Mouse (Mus musculus): ENCODE measurements around the gene Cd300lf.
A peak's percentile ranks its signal among the peaks of the same experiment; 100 is the strongest.

Cd300lf gene

GRCm38 (mm10) chr11:115133800-115134199 is at the start of gene Cd300lf:
Gene Cd300lf, minus strand, starts transcription at chr11:115133992.
- DNase-seq: peak; percentile 64

GRCm38 (mm10) chr11:115181913-115182638 is 48.3 kb upstream of the Cd300lf start:
- peak; percentile 89 for DNase-seq

DNA sequence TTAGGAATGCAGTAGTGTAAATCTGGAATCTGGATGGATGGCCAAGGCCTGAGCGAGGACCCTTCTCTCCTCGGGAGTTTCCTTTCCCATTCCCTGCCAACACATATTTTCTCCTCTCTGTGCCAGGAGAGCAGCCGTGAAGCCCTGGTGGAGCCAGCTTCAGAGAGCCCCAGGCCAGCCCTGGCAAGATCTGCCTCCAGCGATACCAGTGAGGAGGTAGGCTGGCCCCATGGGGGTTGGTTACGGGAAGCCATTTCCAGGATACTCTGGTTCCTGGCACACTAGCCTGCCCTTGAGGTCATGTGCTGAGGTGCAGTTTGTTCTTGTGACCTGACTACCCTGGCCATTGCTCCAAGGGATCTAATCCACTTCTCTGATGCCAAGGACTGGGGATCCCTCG is 46.1 kb upstream of the Cd300lf start:
- DNase-seq: no peak

DNA sequence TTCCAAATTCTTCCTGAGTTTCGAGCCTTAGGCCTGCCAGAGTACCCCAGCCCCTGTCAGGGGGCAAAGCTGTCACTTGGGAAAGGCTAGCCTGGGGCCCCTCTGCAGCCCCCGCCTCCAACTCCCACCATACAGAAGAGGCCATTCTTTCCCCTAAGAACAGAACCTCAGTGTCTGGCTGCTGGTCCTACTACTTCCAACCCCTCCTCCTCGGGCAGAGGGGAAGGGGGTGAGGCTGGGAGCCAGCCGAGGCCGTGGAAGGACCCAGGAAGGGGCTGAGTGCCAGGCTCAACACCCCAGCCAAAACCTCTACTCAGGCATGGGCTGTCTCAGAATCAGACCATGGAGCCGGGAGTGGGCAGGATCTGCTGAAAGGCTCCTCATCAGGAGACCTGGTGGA is 45.4 kb upstream of the Cd300lf start:
- DNase-seq: no peak

GRCm38 (mm10) chr11:115178766-115179165 is 45.0 kb upstream of the Cd300lf start:
- no peak for DNase-seq

- no peak for DNase-seq
Measured at GRCm38 (mm10) chr11:115177559-115178195, 43.9 kb upstream of the Cd300lf start.

GRCm38 (mm10) chr11:115176399-115177190 is 42.8 kb upstream of the Cd300lf start:
- DNase-seq: no peak

GRCm38 (mm10) chr11:115173549-115174339 is 40.0 kb upstream of the Cd300lf start:
- DNase-seq: peak; percentile 70

DNA sequence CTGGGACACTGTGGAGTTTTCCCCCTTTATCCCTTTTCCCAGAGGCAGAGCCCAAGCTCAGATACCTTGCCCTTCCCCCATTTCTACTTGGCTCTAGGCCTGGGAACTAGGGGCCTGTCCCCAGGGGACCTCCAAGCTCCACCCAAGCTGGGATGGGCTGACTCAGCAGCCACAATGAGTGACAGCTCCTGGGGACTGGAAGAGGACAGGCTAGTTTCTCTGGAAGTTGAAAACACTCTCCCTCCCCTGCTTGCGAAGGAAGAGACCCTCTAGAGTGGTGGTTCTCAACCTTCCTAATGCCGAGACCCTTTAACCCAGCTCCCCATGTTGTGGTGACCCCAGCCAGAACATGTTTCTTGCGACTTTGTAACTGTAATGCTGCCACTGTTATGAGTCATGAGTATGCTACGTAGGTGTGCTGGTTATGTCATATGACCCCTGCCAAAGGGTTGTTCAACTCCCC is 39.1 kb upstream of the Cd300lf start:
- peak; percentile 59 for DNase-seq

- no peak for DNase-seq
Measured at GRCm38 (mm10) chr11:115171125-115171524, 37.3 kb upstream of the Cd300lf start.

DNA sequence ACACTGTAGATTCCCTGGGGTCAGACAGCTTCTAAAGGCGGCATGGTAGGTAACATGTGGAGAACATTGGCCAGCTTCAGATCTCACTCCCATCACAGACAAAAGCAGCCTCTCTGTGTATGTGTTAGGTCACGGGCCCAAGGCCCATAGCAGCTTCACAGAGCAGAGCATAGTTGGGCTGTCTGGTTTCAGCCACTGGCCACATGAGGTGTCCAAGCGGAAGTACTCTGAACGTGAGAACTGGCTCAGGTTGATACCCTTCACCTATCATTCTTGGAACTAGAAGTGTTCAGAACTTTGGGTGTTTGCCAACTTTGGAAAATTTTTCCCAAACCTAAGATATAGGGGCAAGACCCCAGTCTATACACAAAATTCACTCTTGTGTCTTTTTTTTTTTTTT is 35.6 kb upstream of the Cd300lf start:
- no peak for DNase-seq

- DNase-seq: no peak
Measured at GRCm38 (mm10) chr11:115167631-115168249, 33.9 kb upstream of the Cd300lf start.

DNA sequence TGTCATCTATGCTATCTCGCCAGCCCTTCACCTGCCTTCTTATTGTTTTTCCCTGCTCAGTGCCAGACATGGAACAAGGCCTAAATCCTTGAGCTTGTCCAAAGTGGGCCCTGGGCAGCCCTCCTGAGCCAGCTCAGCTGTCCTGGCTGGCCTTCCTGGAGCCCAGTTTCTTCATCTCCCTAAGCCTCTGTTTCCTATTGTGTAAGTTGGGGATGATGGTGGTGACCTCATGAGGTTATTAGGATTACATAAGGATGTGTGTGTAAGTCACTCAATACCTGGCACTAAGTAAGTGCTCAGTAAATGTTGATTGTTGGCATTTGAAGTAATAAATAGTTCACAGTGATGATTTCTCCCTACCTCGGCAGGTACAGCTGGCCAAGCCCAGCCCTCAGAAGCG is 33.0 kb upstream of the Cd300lf start:
- DNase-seq: no peak

GRCm38 (mm10) chr11:115164976-115165374 is 31.2 kb upstream of the Cd300lf start:
- DNase-seq: peak; percentile 78

- DNase-seq: no peak
Measured at GRCm38 (mm10) chr11:115164341-115164975, 30.7 kb upstream of the Cd300lf start.

DNA sequence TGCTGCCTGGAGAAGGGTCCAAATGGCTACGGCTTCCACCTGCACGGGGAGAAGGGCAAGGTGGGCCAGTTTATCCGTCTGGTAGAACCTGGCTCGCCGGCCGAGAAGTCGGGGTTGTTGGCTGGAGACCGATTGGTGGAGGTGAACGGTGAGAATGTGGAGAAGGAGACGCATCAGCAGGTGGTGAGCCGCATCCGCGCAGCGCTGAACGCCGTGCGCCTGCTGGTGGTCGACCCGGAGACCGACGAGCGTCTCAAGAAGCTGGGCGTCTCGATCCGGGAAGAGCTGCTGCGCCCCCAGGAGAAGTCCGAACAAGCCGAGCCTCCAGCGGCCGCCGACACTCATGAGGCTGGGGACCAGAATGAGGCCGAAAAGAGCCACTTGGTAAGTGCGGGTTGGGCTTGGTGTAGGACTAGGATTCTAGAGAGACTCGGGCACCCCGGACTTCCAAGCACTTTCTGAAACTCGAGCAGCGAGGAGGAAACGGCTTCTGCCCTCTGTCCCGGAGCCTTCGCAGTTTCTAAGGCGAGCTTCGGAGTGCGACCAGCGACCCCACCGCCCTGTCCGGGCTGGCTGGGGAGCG is 29.9 kb upstream of the Cd300lf start:
- DNase-seq: peak; percentile 51

DNA sequence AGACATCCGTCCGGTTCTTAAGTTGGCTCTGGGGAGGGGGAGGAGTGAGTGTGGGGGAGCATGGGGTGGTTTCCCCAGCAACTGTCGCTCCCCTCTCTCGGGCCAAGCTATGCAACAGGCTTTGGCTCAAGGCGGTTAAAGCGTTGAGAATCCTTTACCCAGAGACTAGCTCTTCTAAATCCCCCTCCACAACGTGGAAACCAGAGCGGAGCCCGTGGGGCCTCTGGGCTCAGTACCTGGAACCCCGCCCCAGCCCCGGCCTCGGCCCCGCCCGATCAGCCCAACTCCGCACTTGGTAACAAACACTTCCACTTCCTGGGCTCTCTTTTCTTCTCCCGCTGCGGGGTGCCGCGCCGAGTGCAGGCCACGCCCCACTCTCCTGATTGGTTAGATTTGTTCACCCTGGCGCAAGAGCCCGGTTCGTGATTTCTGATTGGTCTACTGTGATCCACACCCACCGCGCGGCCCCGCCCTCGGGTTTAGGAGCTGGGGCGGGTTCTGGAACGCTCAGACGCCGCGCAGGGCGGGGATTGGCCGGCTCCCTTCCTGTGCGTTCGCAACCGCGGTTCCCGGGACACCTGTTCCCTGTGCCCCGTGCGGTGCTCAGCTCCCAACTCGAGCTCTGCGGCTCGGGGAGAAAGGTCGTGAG is 29.2 kb upstream of the Cd300lf start, which contains the start of gene Slc9a3r1:
Slc9a3r1 (plus strand) TSS at position 510 of the 649 bp plus-strand sequence.
- DNase-seq: peak; percentile 100

- no peak for DNase-seq
Measured at GRCm38 (mm10) chr11:115162205-115162601, 28.4 kb upstream of the Cd300lf start.

- DNase-seq: peak; percentile 61
Measured at GRCm38 (mm10) chr11:115161578-115162204, 27.9 kb upstream of the Cd300lf start.

All from lung, postnatal 36 days (tissue).